Mouse (Mus musculus): Measurements from ENCODE around the gene Trpm3. TPM values are rescaled to one million over a fixed set of nuclear protein-coding genes. Genes with fewer than 3 reads are reported as not detected.

Gene Trpm3
- polyA plus RNA-seq, 1 experiment = not detected

DNA sequence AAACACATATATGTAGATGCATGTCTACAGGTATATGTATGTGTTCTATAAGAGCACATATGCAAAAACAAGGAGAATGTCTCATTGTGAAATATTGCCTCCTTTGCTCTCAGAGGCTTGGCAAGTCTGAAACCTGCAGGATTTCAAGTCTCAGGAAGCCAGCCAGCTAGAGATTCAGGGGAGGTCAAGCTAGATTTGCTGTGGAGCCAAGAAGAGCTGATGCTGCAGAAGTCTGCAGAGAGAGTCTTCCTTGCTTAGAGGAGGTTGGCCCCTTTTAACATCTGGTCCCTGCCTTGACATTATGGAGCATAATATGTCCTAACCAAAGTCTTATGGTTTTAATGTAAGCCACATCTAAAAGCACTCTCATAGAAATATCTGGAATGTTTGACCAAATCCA lies 323.2 kb downstream of the Trpm3 start:
- no peak for TF ChIP-seq FLI1 (IDR thresholded peaks at IDR 0.05; ENCODE audit: low read length)
- TF ChIP-seq GATA1 (IDR thresholded peaks at IDR 0.05; ENCODE audit: borderline replicate concordance, low read length) = no peak
- Histone ChIP-seq H3K4me1 (no peaks in the 10 kb centered on the region), H3K9me3 (no peaks in the 10 kb centered on the region)

DNA sequence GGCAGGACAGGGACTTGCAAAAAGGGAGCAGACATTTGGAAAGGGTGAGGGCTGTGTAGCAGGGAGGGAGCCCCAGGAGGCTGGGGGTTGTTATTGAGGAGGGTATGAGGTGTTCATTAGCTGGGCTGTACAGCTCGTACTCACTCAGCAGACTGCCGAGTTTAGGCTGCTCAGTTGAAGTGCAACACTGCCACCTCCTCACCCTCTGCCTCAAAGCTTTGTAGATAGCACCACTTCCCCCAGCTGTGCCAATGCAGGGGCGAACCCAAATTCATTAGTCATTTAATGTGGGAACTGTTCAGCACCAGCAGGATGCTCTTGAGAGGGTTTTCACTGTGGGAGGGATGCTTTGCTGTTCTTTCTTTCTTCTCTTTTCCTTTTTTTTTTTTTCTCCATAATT lies 324.7 kb downstream of the Trpm3 start:
- H3K9me3 ChIP-seq = no peaks in the 10 kb centered on the region
- H3K36me3 ChIP-seq (replicated peaks; ENCODE audit: low read length) = no peaks in the 10 kb centered on the region
- TF ChIP-seq GATA1 (IDR thresholded peaks at IDR 0.05; ENCODE audit: borderline replicate concordance, low read length) (no peak), FLI1 (IDR thresholded peaks at IDR 0.05; ENCODE audit: low read length) (no peak)
- no peak overlapping the region for H3K4me3 ChIP-seq (replicated peaks)
- no peaks in the 10 kb centered on the region for H3K27me3 ChIP-seq (replicated peaks)
- H3K4me1 ChIP-seq = no peaks in the 10 kb centered on the region

More for the DNA sequence above, 323.2 kb downstream of the Trpm3 start:
- Histone ChIP-seq H3K4me3 (replicated peaks) (no peak overlapping the region), H3K36me3 (replicated peaks; ENCODE audit: low read length) (no peaks in the 10 kb centered on the region), H3K27me3 (replicated peaks) (no peaks in the 10 kb centered on the region)

DNA sequence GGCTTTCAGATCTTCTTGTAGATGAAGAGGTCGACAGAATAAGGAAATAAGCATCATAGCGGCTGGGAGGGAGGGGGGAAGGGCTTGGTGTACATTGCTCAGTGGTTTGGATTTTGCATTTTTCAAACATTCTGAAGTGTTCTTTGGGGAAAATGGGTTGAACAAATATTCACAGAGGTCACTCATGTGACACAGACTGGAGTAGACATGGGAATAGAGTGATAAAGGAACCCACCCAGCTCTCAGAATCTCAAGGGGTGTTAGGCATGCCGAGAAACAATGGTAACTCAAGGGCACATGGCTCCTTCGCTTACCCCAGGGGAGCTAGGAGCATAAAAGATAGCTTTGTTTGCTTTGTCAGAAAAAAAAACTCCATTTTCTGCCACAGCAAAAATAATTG lies 330.8 kb downstream of the Trpm3 start:
- no peaks in the 10 kb centered on the region for H3K9me3 ChIP-seq

GRCm38 (mm10) chr19:22473030-22473712 lies 334.3 kb downstream of the Trpm3 start:
- no peaks in the 10 kb centered on the region for H3K36me3 ChIP-seq (replicated peaks; ENCODE audit: low read length)
- TF ChIP-seq FLI1 (IDR thresholded peaks at IDR 0.05; ENCODE audit: low read length) = no peak
- no peak for TF ChIP-seq GATA1 (IDR thresholded peaks at IDR 0.05; ENCODE audit: borderline replicate concordance, low read length)
- H3K9me3 ChIP-seq = no peaks in the 10 kb centered on the region
- H3K4me3 ChIP-seq (replicated peaks) = no peak overlapping the region
- no peaks in the 10 kb centered on the region for H3K27me3 ChIP-seq (replicated peaks)
- no peaks in the 10 kb centered on the region for H3K4me1 ChIP-seq

More for the DNA sequence above, 330.8 kb downstream of the Trpm3 start:
- H3K4me3 ChIP-seq (replicated peaks) = no peak overlapping the region
- no peak for TF ChIP-seq FLI1 (IDR thresholded peaks at IDR 0.05; ENCODE audit: low read length)
- TF ChIP-seq GATA1 (IDR thresholded peaks at IDR 0.05; ENCODE audit: borderline replicate concordance, low read length) = no peak
- no peaks in the 10 kb centered on the region for H3K4me1 ChIP-seq
- no peaks in the 10 kb centered on the region for H3K36me3 ChIP-seq (replicated peaks; ENCODE audit: low read length)
- no peaks in the 10 kb centered on the region for H3K27me3 ChIP-seq (replicated peaks)

- no peak overlapping the region for H3K4me3 ChIP-seq (replicated peaks)
- H3K4me1 ChIP-seq = no peaks in the 10 kb centered on the region
- no peaks in the 10 kb centered on the region for H3K9me3 ChIP-seq
- TF ChIP-seq GATA1 (IDR thresholded peaks at IDR 0.05; ENCODE audit: borderline replicate concordance, low read length) = no peak
- TF ChIP-seq FLI1 (IDR thresholded peaks at IDR 0.05; ENCODE audit: low read length) = no peak
- H3K27me3 ChIP-seq (replicated peaks) = no peaks in the 10 kb centered on the region
- no peaks in the 10 kb centered on the region for H3K36me3 ChIP-seq (replicated peaks; ENCODE audit: low read length)
These were observed 339.6 kb downstream of the Trpm3 start for GRCm38 (mm10) chr19:22478295-22478989.

DNA sequence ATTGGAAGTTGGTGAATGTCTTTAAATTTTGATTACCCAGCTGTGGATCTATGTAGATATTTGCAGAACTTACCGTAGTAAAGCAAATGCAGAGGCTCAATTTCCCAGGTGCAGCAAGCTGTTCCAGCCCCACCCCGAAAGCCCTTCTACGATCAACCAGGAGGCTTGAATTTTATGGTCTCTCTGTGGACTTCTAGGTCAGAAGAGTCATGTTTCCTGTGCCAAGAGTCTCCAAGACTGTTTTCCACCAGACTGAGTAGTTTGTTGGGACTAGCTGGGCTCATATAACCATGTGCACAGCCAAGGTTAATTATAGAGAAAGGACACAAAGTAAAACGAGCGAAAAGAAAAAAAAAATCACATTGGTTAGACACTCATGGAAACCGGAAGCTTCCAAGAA lies 364.6 kb downstream of the Trpm3 start:
- Histone ChIP-seq H3K9me3 (no peaks in the 10 kb centered on the region), H3K36me3 (replicated peaks; ENCODE audit: low read length) (no peaks in the 10 kb centered on the region), H3K4me1 (no peaks in the 10 kb centered on the region), H3K27me3 (replicated peaks) (no peaks in the 10 kb centered on the region), H3K4me3 (replicated peaks) (no peak overlapping the region)
- no peak for TF ChIP-seq FLI1 (IDR thresholded peaks at IDR 0.05; ENCODE audit: low read length)
- TF ChIP-seq GATA1 (IDR thresholded peaks at IDR 0.05; ENCODE audit: borderline replicate concordance, low read length) = no peak

DNA sequence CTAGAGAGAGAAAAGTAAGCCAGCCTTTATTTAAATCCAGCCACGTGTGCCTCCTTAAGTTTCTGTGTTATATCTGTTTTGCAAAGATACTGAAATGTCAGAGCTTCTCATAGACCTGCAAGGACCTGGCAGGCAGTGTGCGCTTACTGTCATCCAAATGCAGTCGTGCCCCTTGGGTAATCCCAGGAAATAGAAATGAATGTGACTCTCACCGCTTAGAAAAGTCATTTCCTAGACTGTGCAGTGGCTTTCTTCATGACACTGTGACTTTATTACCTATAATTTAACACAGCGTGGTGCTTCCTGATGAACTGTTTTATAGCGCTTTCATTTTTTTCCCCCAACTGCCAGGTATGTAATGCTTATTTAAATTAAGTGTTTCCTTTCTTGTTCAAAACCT lies 379.7 kb downstream of the Trpm3 start:
- Histone ChIP-seq H3K36me3 (replicated peaks; ENCODE audit: low read length) (no peaks in the 10 kb centered on the region), H3K4me3 (replicated peaks) (no peak overlapping the region), H3K9me3 (no peaks in the 10 kb centered on the region), H3K27me3 (replicated peaks) (no peaks in the 10 kb centered on the region), H3K4me1 (no peaks in the 10 kb centered on the region)
- no peak for TF ChIP-seq GATA1 (IDR thresholded peaks at IDR 0.05; ENCODE audit: borderline replicate concordance, low read length)
- no peak for TF ChIP-seq FLI1 (IDR thresholded peaks at IDR 0.05; ENCODE audit: low read length)

- H3K27me3 ChIP-seq (replicated peaks) = no peaks in the 10 kb centered on the region
- H3K4me1 ChIP-seq = no peaks in the 10 kb centered on the region
- TF ChIP-seq GATA1 (IDR thresholded peaks at IDR 0.05; ENCODE audit: borderline replicate concordance, low read length) (no peak), FLI1 (IDR thresholded peaks at IDR 0.05; ENCODE audit: low read length) (no peak)
- H3K36me3 ChIP-seq (replicated peaks; ENCODE audit: low read length) = no peaks in the 10 kb centered on the region
- H3K9me3 ChIP-seq = peaks cover 3% of the 10 kb centered on the region; the same call in 1 of the 2 replicates
- H3K4me3 ChIP-seq (replicated peaks) = no peak overlapping the region
These were observed 389.1 kb downstream of the Trpm3 start for GRCm38 (mm10) chr19:22527944-22528343.

- Histone ChIP-seq H3K36me3 (replicated peaks; ENCODE audit: low read length) (no peaks in the 10 kb centered on the region), H3K27me3 (replicated peaks) (no peaks in the 10 kb centered on the region), H3K9me3 (no peaks in the 10 kb centered on the region), H3K4me1 (no peaks in the 10 kb centered on the region), H3K4me3 (replicated peaks) (no peak overlapping the region)
- TF ChIP-seq GATA1 (IDR thresholded peaks at IDR 0.05; ENCODE audit: borderline replicate concordance, low read length) = no peak
- no peak for TF ChIP-seq FLI1 (IDR thresholded peaks at IDR 0.05; ENCODE audit: low read length)
These were observed 404.3 kb downstream of the Trpm3 start for GRCm38 (mm10) chr19:22542990-22543709.

GRCm38 (mm10) chr19:22552179-22552578 lies 413.3 kb downstream of the Trpm3 start:
- Histone ChIP-seq H3K4me1 (no peaks in the 10 kb centered on the region), H3K36me3 (replicated peaks; ENCODE audit: low read length) (no peaks in the 10 kb centered on the region), H3K9me3 (no peaks in the 10 kb centered on the region), H3K4me3 (replicated peaks) (no peak overlapping the region), H3K27me3 (replicated peaks) (no peaks in the 10 kb centered on the region)
- no peak for TF ChIP-seq FLI1 (IDR thresholded peaks at IDR 0.05; ENCODE audit: low read length)
- no peak for TF ChIP-seq GATA1 (IDR thresholded peaks at IDR 0.05; ENCODE audit: borderline replicate concordance, low read length)
